Mouse (Mus musculus) gastrocnemius, postnatal 4 days (tissue): ENCODE measurements at regions not wholly inside any gene's neighbourhood (a gene's known extent, or its start where the extent isn't known, plus 50 kb on each side); places are given as distances from the start of the nearest gene placed in this dataset.
A peak's percentile ranks its signal among the peaks of the same experiment; 100 is the strongest.

Experiments used
- DNase-seq, 2 experiments: peaks; one replicate each; pipeline ENCODE4 v3.0.0; 2021 to 2022; ENCODE audit warnings: low spot score in 2 of 2, mixed read lengths in 2 of 2

DNA sequence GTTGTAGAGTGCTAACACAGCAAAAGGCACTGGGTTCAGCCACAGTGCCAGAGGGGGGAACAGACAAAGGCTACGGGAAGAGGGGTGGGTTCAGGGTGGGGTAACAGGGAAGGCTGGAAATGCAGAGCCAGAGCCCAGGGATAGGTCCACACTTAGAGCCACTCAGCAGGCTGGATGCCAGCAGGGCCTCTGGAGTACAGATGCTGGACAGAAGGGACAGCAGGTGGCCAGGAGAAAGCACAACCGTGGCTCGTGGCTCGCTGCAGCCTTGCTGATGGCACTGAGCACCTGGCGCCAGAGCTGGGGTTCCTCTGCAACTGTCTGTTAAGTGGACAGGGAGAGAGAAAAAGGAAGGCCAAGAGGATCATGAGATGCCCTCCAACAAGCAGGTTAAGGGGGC, 174.2 kb downstream of the Mroh4 start:
- no peak for DNase-seq

DNA sequence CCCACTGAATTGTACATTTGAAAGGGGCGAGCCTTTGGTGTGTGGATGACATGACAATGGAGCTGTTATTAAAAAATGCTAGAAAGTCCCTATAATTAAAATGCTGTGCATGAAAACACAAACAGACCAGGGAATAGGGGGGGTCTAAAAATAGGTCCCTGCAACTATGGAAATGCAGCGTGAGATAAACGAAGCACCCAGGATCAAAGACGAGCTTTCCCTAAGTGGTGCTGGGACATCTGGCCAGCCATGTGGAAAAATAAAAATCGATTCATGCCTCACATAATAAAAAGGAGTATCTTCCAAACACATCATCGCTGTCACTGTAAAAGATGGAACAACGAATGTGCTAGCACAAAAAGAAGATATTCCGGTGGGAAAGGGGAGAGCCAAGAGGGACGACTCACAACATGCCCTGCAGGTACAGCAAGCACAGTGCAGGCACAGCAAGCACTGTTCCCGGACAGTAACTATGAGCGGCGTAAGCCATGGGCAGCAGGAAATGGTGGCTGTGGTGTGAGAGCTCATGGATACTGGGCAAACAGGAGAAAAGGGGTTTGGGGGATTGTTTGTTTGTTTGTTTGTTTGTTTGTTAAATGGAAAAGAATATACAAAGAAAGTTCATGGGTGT, 176.7 kb downstream of the Mroh4 start:
- DNase-seq = no peak

DNA sequence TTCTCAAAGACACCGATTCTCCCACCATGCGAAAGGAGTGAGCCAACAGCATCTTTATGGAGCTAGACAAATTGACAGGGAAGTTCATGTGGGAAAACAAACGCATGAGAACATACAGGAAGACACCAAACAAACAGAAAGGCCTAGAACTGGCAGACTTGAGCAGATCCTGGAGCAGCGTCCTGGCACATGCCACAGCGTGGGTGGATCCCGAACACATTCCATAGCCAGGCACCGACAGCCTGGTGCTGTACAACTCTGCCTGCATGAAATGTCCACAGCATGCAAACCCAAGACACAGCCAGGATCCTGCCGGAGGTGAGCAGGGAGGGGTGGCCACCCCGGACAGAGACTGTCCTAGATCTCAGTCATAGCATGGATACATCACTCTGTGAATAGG, 177.2 kb downstream of the Mroh4 start:
- DNase-seq = no peak

DNA sequence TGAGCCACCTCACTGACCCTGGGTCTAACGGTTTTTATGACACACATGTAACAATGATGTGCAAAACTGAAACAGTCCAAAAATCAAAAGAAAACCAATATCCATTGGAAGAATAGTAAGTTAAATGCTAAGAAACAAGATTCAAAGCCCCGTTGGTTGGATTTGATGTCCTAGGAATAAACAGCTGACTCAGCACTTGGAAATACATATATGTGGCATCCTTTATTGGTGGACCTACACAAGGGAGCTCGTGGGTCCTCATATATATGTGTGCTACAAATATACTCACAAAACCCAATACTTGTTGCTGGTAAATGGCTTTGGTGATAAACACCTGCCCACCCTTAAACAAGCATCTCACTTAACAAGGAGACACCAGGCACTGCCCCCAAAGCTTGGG, 178.2 kb downstream of the Mroh4 start:
- DNase-seq = no peak

DNA sequence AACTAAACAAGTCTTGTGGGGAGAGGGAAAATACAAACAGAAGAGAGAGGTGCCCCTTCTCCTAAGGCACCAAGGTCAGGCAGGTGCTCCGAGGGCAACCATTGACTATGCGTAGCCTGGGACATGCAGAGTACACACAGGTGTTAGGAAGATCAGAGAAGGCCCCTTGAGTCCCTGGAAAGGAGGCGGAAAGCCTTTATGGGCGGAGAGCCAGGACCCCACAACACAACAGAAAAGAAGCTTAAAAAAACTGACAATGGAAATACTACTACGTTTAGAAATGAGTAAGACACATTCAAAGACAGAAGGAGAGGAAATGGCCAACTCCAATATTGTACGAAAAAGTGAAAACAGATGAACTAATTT, 179.5 kb downstream of the Mroh4 start:
- DNase-seq = no peak

DNA sequence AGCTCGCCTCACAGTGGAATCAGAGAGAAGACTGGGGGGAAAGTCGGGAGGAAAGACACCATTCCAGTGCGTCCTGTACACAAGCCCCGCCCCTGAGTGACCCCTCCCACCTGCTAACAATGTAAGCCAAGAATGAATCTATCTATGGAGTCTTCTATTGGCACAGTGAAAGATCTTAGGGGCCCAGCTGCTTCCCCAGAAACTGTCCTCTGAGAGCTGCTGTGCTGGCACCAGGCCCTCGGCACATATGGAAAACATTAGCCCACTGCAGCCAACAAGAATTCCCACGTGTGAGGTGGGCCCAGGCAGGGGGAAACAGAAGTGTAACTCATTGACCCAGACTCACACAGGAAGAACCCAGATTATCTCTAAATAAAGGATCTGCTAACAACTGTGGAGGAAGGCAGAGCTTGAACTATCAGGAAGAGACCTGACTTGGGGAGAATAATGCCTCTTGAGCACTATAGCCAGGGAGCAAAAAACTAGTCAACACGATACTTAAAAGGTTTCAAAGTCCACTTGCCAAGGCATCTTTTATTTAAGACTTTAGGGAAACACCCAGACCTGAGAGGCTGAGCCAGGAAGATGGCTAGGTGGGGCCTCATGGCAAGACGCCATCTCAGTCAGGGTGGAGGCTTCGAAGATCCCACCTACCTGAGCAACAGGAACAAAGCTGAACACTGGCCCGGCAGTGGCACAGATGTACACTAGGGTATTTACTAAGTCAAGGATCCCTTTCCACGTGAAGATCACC, 180.1 kb downstream of the Mroh4 start:
- peak; percentile 44 to 68 for DNase-seq

DNA sequence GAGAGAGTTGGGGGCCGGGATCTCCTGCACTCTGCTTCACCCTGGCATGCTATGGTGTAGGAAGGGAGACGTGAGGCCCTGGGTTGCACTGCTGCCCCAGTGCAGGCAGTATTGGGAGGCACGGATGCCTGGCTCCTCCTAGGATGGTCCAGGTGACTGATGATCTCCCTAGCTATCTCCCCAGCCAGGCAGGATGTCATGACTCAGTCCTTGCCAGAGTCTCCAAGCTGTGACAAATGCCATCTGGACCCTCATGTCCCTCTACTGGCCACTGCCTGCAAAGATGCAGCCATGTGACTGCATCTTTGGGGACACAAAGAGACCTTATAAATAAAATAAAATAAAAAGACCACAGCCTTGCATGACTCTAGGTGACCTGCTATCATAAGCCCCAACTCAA, 181.6 kb downstream of the Mroh4 start:
- no peak for DNase-seq

DNA sequence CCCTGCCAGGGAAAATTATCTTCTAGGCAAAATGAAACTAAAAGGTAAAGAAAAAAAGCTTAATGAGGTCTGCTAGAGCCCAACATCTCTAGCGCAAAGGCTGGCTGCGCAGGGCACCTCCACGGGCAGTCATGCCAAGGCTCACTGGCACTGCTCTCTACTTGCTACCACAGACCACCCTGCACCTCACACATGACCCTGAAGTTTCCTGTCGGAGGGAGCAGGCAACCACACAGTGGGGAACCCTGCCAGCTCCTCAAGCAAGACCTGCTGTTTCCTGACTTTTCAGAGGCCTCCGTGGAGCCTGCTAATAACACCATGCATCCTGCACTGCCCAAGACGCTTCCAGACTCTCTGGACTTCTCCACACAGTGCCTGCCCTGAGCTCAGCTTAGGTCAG, 182.3 kb downstream of the Mroh4 start:
- DNase-seq = no peak

DNA sequence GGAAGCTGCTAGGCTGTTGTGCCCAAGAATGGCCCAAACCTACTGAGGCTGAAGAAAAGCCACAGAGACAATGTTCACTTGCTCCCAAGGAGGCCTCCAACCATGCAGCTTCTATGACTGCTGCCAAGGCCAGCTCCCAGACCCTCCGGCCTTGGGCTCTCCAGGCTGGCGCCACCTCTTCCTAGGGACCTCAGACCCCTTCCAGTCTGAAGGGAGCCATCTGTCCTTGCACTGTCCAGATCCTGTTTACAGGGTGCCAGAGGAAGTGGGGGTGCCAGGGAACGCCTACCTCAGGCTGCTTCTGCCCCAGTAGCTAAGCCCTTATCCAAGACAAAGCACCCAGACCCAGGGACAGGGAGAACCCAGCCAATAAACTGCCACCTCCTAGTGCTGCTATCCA, 183.7 kb downstream of the Mroh4 start:
- no peak for DNase-seq

DNA sequence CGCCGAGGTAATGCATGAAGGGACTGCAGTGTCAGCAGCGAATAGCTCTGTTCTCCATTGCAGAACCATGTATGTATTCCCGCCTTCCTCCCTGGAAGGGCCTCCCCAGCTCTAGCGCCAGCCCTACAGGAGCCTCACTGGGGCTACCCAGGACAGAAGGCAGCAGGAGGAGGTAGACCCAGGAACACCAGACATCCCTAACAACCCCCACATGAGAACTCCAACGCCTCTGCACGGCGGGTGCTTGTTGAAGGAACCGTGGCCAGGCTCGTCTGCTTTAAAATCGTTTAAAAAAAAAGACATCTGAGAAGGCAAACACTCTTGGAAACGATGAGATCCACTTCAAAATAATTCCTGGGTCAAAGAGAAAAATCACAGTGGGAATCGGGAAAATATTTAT, 194.3 kb downstream of the Mroh4 start:
- DNase-seq = no peak

DNA sequence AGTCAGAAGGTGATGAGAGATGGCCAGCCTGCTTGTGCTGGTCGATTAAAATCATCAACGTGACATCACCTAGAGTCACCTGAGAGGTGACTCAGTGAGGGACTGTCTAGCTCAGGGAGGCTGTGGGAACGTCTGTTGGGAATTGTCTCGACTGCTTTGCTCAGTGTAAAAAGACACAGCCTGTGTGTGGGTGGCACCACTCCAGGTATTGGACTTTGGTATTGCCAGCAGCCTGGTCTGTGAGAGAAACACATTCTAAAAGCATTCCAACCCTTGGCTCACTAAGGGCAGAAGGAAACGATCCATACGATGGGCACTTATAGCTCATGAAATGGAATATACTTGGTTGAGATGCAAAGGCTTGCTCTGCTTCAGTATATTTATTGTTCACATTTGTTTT, 209.2 kb downstream of the Mroh4 start:
- DNase-seq = no peak

DNA sequence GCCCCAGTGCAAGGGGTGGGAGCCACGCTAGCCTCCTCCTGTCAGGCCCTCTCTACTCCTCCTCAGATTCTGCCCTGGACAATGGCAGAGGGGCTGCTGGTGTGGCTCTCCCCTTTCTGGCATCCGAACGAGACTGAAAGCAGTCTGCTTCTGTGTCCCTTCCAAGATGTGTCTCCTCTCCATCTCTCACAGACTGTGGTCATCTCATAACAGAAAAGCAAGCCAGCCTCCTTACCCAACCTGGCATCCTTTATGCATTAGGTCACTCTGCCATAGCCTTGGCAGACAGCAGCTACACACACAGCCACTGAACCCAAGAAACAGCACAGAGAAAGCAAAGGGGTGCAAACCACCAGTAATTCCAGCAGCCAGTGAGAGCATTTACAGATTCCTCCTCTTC, 213.2 kb downstream of the Mroh4 start:
- DNase-seq = no peak

DNA sequence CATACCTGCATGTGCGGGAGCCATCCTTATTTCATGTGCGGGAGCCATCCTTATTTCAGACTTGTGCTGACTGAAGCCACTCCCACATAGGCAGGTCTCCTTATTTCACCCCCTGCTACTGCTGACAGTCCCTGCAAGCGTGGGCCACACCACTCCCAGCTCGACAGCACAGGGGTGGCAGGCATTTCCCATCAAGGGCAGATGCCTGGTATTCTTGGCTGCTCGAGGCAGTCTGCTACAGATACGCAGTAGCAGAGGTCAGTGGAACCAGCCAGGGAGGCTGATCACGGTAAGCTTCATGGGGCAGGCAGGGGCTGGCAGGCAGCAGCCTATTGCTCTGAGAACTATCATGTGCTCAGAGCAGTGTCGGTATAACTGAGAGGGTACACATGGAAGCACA, 215.6 kb downstream of the Mroh4 start:
- no peak for DNase-seq

DNA sequence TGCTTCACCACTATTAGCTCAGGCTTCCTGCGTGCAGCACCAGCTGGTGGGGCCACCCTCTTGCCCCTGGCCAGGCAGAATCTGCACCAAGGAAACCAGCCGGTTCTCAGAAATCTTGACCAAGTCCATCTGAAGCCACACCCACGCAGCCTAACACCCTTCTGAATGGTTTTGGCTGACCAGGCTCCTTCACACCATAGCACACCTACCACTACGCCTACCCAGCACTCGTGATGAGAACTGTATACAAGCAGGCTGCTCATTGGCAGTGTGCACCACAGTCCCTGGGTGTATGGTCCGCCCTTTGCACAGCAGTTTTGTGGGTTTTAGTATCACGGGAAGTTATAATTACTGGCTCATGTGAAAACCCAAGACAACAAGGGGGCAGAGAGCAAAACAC, 217.5 kb downstream of the Mroh4 start:
- DNase-seq = no peak

DNA sequence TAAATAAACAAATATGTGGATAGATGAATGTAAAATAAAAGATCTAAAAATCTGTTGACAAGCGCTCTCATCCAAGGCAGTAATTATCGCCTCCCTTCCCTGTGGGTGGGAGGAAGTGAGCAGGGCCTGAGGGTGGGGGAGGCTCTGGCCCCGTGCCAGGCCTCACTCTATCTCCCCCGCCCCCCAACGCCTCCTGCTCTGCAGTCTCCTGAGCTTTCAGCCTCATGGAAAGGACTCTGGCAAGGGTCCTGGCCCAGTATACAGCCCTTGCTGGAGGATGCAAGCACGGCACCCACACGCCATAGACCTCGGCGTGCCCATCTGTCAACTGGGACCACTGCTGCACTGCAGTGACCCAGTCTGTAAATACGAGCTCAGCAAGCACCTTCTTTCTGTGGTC, 222.9 kb downstream of the Mroh4 start:
- no peak for DNase-seq

DNA sequence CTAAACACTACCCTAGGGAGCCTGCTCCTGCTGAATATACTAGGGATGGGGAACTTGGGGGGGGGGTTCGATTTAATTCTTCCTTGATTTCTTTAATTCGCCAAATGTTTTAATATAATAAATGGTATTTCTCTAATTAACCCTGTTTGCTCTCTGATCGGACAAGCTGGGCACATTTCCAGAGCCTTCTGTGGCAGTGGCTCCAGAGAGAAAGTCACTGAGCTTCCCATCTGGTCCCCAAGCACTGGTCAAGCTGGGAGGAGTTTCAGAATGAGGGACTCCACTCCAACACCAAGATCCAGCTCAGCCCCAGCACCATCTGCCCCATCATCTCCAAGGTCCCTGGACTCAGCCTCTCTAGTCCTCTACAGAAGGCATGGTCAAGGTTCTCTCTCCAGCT, 223.9 kb downstream of the Mroh4 start:
- DNase-seq = no peak

DNA sequence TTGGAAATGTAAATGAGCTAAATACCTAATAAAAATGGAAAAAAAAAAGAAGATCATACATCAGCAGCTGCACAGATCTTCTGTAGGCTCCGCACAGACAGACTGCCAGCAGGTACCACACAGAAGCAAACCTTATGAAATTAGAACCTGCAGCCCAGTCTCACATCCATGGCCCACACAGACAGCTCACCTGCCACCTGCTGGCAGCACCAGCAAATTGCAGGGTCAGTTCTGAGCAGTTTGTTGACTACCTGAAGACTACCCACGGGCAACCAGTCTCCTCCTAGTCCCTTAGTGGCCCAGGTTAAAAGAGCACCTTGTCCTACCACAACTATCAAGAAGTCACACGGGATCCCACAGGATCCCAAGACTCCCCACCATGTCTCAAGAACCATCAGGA, 225.1 kb downstream of the Mroh4 start:
- no peak for DNase-seq

DNA sequence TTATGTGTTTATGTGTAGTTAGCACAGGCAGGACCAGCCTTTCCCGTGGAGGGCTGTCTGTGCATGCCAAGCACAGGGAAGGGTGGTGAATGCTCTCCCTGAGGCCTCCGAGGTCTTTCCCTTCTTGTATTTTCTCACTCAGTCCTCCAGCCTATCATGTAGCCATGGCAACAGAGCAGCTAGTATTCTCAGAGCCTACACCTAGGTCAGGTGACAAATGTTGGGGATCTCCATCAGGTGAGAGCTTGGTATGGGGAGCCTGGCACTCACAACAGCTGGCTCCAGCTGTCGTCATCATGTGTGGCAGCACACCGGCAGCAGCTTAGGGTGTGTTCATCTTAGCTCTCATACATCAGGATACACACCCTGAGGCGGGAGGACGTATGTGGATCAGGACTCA, 231.3 kb downstream of the Mroh4 start:
- no peak for DNase-seq

DNA sequence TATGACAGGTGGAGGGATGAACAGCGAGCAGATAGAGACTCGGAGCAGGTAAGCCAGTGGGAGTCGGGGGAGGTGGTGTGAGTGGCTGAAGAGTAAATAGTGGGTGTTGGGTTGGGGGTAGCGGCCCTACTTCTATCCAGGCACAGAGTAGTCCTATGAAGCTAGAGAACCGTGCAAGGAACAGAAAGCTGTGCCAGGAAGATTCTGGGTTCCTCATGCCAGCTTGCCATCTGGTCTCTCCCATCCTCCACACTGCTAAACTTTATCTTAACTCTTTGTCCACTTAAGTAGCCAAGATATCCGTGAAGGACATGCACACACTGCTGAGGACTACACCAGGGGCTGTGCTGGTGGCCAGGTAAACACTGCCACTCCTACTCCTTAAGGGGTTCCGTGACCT, 234.9 kb downstream of the Mroh4 start:
- DNase-seq = no peak

DNA sequence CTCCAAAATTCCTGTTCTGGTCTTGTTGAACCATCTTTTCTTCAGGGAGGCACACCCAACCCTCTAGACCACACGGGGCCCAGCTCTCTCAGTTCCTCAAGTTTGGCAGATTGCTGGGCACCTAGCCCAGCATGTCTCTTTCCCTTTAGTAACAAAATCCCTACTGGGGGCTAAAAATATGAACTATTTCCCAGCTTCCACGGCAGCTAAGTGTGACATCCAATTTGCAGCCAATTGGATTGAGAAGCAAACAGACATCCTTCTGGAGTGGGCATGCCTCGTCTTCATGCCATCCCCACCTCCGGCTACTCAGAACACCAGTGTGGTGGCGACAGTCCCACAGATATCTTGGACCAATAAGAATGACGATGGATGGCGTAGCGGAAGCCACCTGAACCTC, 240.1 kb downstream of the Mroh4 start:
- no peak for DNase-seq

DNA sequence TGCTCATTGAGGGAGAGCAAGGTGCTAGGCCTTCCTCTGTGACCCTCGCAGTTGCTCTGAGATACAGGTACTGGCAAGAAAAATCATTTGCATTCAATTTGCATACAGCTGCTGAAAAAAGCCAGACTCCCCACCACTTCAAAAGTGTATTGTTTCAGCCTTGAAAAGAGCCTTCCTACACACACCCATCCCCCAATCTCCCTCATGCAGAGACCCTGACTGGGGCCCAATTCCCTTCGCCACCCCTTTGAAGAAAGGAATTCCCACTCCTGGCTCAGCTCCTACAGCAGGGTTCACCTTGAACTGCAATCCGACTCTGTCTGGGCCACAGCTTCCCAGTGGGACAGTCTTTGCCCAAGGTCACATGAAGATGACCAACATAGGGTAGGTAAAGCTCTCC, 248.6 kb downstream of the Mroh4 start:
- DNase-seq = no peak

DNA sequence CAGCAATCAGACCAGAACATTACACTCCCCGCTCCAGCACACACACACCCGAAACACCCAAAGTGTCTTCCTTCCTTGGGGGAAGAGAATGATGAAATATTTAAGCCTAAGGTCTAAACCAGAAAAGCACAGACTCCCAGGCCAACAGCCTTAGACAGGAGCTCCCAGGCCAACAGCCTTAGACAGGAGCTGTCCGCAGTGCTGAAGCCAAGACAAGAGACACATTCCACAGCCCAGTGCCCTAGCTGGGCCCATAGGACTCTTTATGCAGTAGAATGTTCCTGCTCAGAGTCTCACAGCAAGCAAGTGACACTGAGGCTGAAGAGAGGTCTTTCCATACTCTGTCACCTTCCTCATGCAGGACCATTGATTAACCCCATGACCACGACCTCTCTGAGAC, 253.6 kb downstream of the Mroh4 start:
- peak in 1 of 2 experiments; percentile 53 for DNase-seq

DNA sequence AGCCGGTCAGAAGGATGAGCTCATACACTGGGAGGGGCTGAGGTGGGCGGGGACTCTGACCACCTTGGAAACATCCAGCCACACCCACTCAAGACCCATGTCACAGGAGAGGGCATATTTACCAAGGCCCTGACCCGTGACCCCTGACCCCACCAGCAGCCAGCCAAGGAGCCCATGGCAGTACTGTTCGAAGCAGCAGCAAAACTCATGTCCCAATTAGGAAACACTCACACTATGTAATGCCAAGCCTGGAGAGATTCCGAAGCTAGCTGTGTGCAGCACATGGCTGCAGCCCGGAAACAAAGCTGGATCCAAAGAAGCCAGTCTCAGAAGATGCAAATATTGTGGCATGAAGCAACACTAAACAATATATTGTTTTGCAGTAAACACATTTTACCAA, 256.8 kb downstream of the Mroh4 start:
- no peak for DNase-seq
